Mouse (Mus musculus) midbrain, embryonic 16.5 days (tissue): ENCODE results near the gene Nsun4. TPM values are rescaled to one million over a fixed set of nuclear protein-coding genes. Genes with fewer than 3 reads are reported as not detected.

ENCODE experiments used
- ATAC-seq: fragments of 200-750 bp; cut with Nextera tagmentation; 2 replicates; pipeline ENCODE4 v1.8.0; 2017; ENCODE audit warnings: moderate TSS enrichment
- H3K27ac ChIP-seq: fragments of 300-500 bp; sonication (generic); 2 replicates; pipeline ENCODE4 v1.5.1; 2014; ENCODE audit warnings: mild to moderate bottlenecking, low read length, mixed read lengths
- H3K27me3 ChIP-seq: fragments of 300-500 bp; sonication (generic); 2 replicates; pipeline ENCODE4 v1.6.1; 2014; ENCODE audit warnings: low read depth, low read length, mixed read lengths; ENCODE audit not compliant: control insufficient read depth, insufficient read depth
- H3K36me3 ChIP-seq: fragments of 300-500 bp; sonication (generic); 2 replicates; pipeline ENCODE4 v1.6.1; 2014; ENCODE audit warnings: mild to moderate bottlenecking, low read length, moderate library complexity, mixed read lengths; ENCODE audit not compliant: control insufficient read depth, insufficient read depth
- H3K4me1 ChIP-seq: fragments of 300-500 bp; sonication (generic); 2 replicates; pipeline ENCODE4 v1.6.1; 2014; ENCODE audit warnings: mild to moderate bottlenecking, low read length, mixed read lengths; ENCODE audit not compliant: control insufficient read depth, insufficient read depth
- H3K4me2 ChIP-seq: fragments of 300-500 bp; sonication (generic); 2 replicates; pipeline ENCODE4 v1.6.1; 2014; ENCODE audit warnings: mild to moderate bottlenecking, low read length, mixed read lengths
- H3K4me3 ChIP-seq: fragments of 300-500 bp; sonication (generic); 2 replicates; pipeline ENCODE4 v1.5.1; 2014; ENCODE audit warnings: low read depth, mild to moderate bottlenecking, low read length, moderate library complexity, mixed read lengths
- H3K9ac ChIP-seq: fragments of 300-500 bp; sonication (generic); 2 replicates; pipeline ENCODE4 v1.6.1; 2014; ENCODE audit warnings: low read depth, low read length, mixed read lengths
- H3K9me3 ChIP-seq: fragments of 300-500 bp; sonication (generic); replicated peaks from 2 replicates; pipeline ENCODE4 v1.6.1; 2014; ENCODE audit warnings: mild to moderate bottlenecking, low read length, mixed read lengths; ENCODE audit not compliant: control insufficient read depth, poor library complexity, severe bottlenecking
- WGBS: fragments of 180-500 bp; shearing (Covaris S2); extraction: QIAGEN DNeasy Blood & Tissue Kit; methylation state at CpG from one replicate; pipeline ENCODE4 v1.1.7; 2014; 5-methylcytosine and 5-hydroxymethylcytosine counted together
- polyA plus RNA-seq: library from polyadenylated mRNA; unstranded; fragments of >200 nt; fragmentation: Nextera tagmentation; extraction: Ambion mirVana; gene quantifications from 2 replicates; pipeline ENCODE4 v1.2.1, GENCODE M21; 2015

Nsun4 gene
- polyA plus RNA-seq, 1 experiment from 2014 or later = 9.9 TPM

GRCm38 (mm10) chr4:116049211-116049610, 4.5 kb downstream of the Nsun4 start:
- no peak for ATAC-seq
- H3K4me2 ChIP-seq = no peak overlapping the region
- H3K36me3 ChIP-seq = no peaks in the 10 kb centered on the region
- H3K9me3 ChIP-seq = no peaks in the 10 kb centered on the region
- no peaks in the 10 kb centered on the region for H3K27me3 ChIP-seq
- H3K9ac ChIP-seq = no peak overlapping the region
- 90% methylated on average over 3 of the region's 3 CpGs for WGBS
- H3K27ac ChIP-seq = no peak overlapping the region
- no peak overlapping the region for H3K4me3 ChIP-seq
- peaks cover 6% of the 10 kb centered on the region for H3K4me1 ChIP-seq

GRCm38 (mm10) chr4:116048130-116048920, 5.4 kb downstream of the Nsun4 start:
- peaks cover 6% of the 10 kb centered on the region; the same call in 1 of the 2 replicates for H3K4me1 ChIP-seq
- WGBS = 89% methylated on average over 7 of the region's 7 CpGs
- H3K9me3 ChIP-seq = no peaks in the 10 kb centered on the region
- no peak overlapping the region for H3K4me3 ChIP-seq
- H3K36me3 ChIP-seq = no peaks in the 10 kb centered on the region
- H3K9ac ChIP-seq = no peak overlapping the region
- H3K4me2 ChIP-seq = no peak overlapping the region
- no peak overlapping the region for H3K27ac ChIP-seq
- no peak for ATAC-seq
- no peaks in the 10 kb centered on the region for H3K27me3 ChIP-seq

GRCm38 (mm10) chr4:116047681-116048080, 6.0 kb downstream of the Nsun4 start:
- Histone ChIP-seq H3K27me3 (no peaks in the 10 kb centered on the region), H3K4me1 (peaks cover 3% of the 10 kb centered on the region; the same call in 1 of the 2 replicates), H3K9ac (no peak overlapping the region), H3K27ac (no peak overlapping the region), H3K4me2 (no peak overlapping the region), H3K36me3 (no peaks in the 10 kb centered on the region), H3K4me3 (no peak overlapping the region), H3K9me3 (no peaks in the 10 kb centered on the region)
- ATAC-seq = no peak
- 97% methylated on average over 1 of the region's 1 CpGs for WGBS

GRCm38 (mm10) chr4:116046604-116047003, 7.1 kb downstream of the Nsun4 start:
- no peaks in the 10 kb centered on the region for H3K27me3 ChIP-seq
- H3K27ac ChIP-seq = no peak overlapping the region
- no peak for ATAC-seq
- no peak overlapping the region for H3K4me2 ChIP-seq
- H3K4me3 ChIP-seq = no peak overlapping the region
- no peak overlapping the region for H3K9ac ChIP-seq
- no peaks in the 10 kb centered on the region for H3K9me3 ChIP-seq
- no peaks in the 10 kb centered on the region for H3K4me1 ChIP-seq
- H3K36me3 ChIP-seq = 0 out of 2 replicates have a peak, but pooled peaks cover 2% of the 10 kb centered on the region
- 96% methylated on average over 2 of the region's 2 CpGs for WGBS

GRCm38 (mm10) chr4:116042186-116042585, 11.5 kb downstream of the Nsun4 start:
- no peak overlapping the region for H3K27ac ChIP-seq
- no peak overlapping the region for H3K4me3 ChIP-seq
- H3K4me1 ChIP-seq = no peaks in the 10 kb centered on the region
- no peak for ATAC-seq
- H3K36me3 ChIP-seq = 0 out of 2 replicates have a peak, but pooled peaks cover 2% of the 10 kb centered on the region
- WGBS = 81% methylated on average over 3 of the region's 3 CpGs
- H3K9ac ChIP-seq = no peak overlapping the region
- no peaks in the 10 kb centered on the region for H3K27me3 ChIP-seq
- H3K9me3 ChIP-seq = no peaks in the 10 kb centered on the region
- H3K4me2 ChIP-seq = no peak overlapping the region

- H3K27me3 ChIP-seq = no peaks in the 10 kb centered on the region
- H3K9ac ChIP-seq = no peak overlapping the region
- no peak for ATAC-seq
- 0 out of 2 replicates have a peak, but pooled peaks cover 5% of the 10 kb centered on the region for H3K36me3 ChIP-seq
- WGBS = 93% methylated on average over 2 of the region's 2 CpGs
- no peaks in the 10 kb centered on the region for H3K9me3 ChIP-seq
- no peak overlapping the region for H3K4me2 ChIP-seq
- no peak overlapping the region for H3K27ac ChIP-seq
- no peak overlapping the region for H3K4me3 ChIP-seq
- no peaks in the 10 kb centered on the region for H3K4me1 ChIP-seq
These were observed 13.2 kb downstream of the Nsun4 start for GRCm38 (mm10) chr4:116040466-116040865.

- WGBS = 93% methylated on average over 5 of the region's 5 CpGs
- H3K27me3 ChIP-seq = no peaks in the 10 kb centered on the region
- ATAC-seq = no peak
- no peak overlapping the region for H3K9ac ChIP-seq
- no peaks in the 10 kb centered on the region for H3K9me3 ChIP-seq
- H3K27ac ChIP-seq = no peak overlapping the region
- peaks cover 11% of the 10 kb centered on the region for H3K36me3 ChIP-seq
- no peak overlapping the region for H3K4me3 ChIP-seq
- H3K4me2 ChIP-seq = no peak overlapping the region
- no peaks in the 10 kb centered on the region for H3K4me1 ChIP-seq
These were observed 20.3 kb downstream of the Nsun4 start for GRCm38 (mm10) chr4:116033374-116033773.

- Histone ChIP-seq H3K27ac (no peak overlapping the region), H3K9ac (no peak overlapping the region), H3K4me2 (no peak overlapping the region), H3K4me3 (no peak overlapping the region), H3K4me1 (no peaks in the 10 kb centered on the region), H3K36me3 (peaks cover 11% of the 10 kb centered on the region), H3K9me3 (no peaks in the 10 kb centered on the region), H3K27me3 (no peaks in the 10 kb centered on the region)
- WGBS = 89% methylated on average over 9 of the region's 9 CpGs
- no peak for ATAC-seq
These were observed 20.8 kb downstream of the Nsun4 start for GRCm38 (mm10) chr4:116032906-116033305.

GRCm38 (mm10) chr4:116017902-116018746, 35.6 kb downstream of the Nsun4 start, which contains the start of gene Faah:
Gene Faah, minus strand, starts transcription at chr4:116017926.
- Histone ChIP-seq H3K27ac (peak within 1 kb of the TSS; percentile 76), H3K4me3 (peak within 1 kb of the TSS; percentile 83), H3K4me1 (peaks cover 7% of the 10 kb centered on the region), H3K9ac (peak within 1 kb of the TSS; percentile 89), H3K27me3 (peaks cover 15% of the 10 kb centered on the region), H3K9me3 (no peaks in the 10 kb centered on the region), H3K4me2 (peak within 1 kb of the TSS; percentile 85), H3K36me3 (no peaks in the 10 kb centered on the region)
- 8% methylated on average over 18 of the region's 18 CpGs for WGBS
- peak; percentile 76 for ATAC-seq
